Mouse (Mus musculus): Measurements from ENCODE around the gene Nek9. TPM values are rescaled to one million over a fixed set of nuclear protein-coding genes. Genes with fewer than 3 reads are reported as not detected.

Gene Nek9
- polyA plus RNA-seq, 1 experiment from 2014 or later: 13.1 TPM

- DNase-seq (ENCODE audit: low spot score): no peak
Measured at GRCm38 (mm10) chr12:85264940-85265339, 74.2 kb downstream of the Nek9 start.

GRCm38 (mm10) chr12:85264531-85264930 is 74.6 kb downstream of the Nek9 start:
- DNase-seq (ENCODE audit: low spot score): no peak

- no peak for DNase-seq (ENCODE audit: low spot score)
Measured at GRCm38 (mm10) chr12:85263190-85263589, 76.0 kb downstream of the Nek9 start.

GRCm38 (mm10) chr12:85262489-85262888 is 76.7 kb downstream of the Nek9 start:
- no peak for DNase-seq (ENCODE audit: low spot score)

GRCm38 (mm10) chr12:85257008-85257639 is 82.0 kb downstream of the Nek9 start:
- DNase-seq (ENCODE audit: low spot score): no peak

GRCm38 (mm10) chr12:85256074-85256751 is 82.9 kb downstream of the Nek9 start:
- DNase-seq (ENCODE audit: low spot score): no peak

- no peak for DNase-seq (ENCODE audit: low spot score)
Measured at GRCm38 (mm10) chr12:85252083-85252482, 87.1 kb downstream of the Nek9 start.

Other genes starting within 250 kb of the Nek9 start
- 3.8 and 4.3 TPM in 2 replicates for gene Prox2, start 228.6 kb downstream of the Nek9 start, polyA plus RNA-seq (2015; fragmentation: Nextera tagmentation; extraction: Ambion mirVana)
- 83.0 and 89.1 TPM in 2 replicates for gene Dlst, start 228.5 kb downstream of the Nek9 start, polyA plus RNA-seq (2015; fragmentation: Nextera tagmentation; extraction: Ambion mirVana)
- gene Rps6kl1, start 188.1 kb downstream of the Nek9 start, polyA plus RNA-seq (2015; fragmentation: Nextera tagmentation; extraction: Ambion mirVana): 3.2 and 3.4 TPM in 2 replicates
- gene Pgf, start 161.6 kb downstream of the Nek9 start, polyA plus RNA-seq (2015; fragmentation: Nextera tagmentation; extraction: Ambion mirVana): 2.0 and 2.7 TPM in 2 replicates
- gene Eif2b2, start 119.9 kb downstream of the Nek9 start, polyA plus RNA-seq (2015; fragmentation: Nextera tagmentation; extraction: Ambion mirVana): 106 and 110 TPM in 2 replicates
- gene Mlh3, start 68.8 kb downstream of the Nek9 start, polyA plus RNA-seq (2015; fragmentation: Nextera tagmentation; extraction: Ambion mirVana): 6.8 and 7.1 TPM in 2 replicates
- 122 and 136 TPM in 2 replicates for gene Acyp1, start 50.9 kb downstream of the Nek9 start, polyA plus RNA-seq (2015; fragmentation: Nextera tagmentation; extraction: Ambion mirVana)
- gene Zc2hc1c, start 50.8 kb downstream of the Nek9 start, polyA plus RNA-seq (2015; fragmentation: Nextera tagmentation; extraction: Ambion mirVana): 0.23 and 0.29 TPM in 2 replicates
- gene Tmed10, start 35.5 kb upstream of the Nek9 start, polyA plus RNA-seq (2015; fragmentation: Nextera tagmentation; extraction: Ambion mirVana): 231 and 242 TPM in 2 replicates
- gene Fos, start 134.5 kb upstream of the Nek9 start, polyA plus RNA-seq (2015; fragmentation: Nextera tagmentation; extraction: Ambion mirVana): 3.9 and 4.9 TPM in 2 replicates

Data from thymus, postnatal 0 days (tissue).